In the genomic region with DNA sequence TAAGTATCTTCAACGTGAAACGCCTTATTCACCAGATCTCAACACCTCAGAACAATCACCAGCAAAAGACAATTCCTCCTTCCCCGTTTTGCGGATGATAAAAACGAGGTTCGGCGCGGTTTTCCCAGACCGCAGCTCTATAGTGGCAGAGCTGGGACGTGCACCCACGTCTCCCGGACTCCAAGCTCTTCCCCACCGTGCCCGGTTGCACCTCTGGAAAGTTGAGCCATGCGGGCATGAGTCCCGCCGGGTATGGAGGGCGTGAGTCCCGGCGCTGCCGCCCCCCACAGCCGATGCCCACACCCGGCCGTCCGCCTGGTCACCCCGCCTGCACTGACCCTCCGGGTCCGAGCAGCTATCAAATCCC, we compare ENCODE assay signal across 8 mouse cellular contexts. TPM values are rescaled to one million over a fixed set of nuclear protein-coding genes. Genes with fewer than 3 reads are reported as not detected.
DNase-seq lines count a peak whose midpoint lies in the region; ATAC-seq and TF ChIP-seq lines count a peak whose summit lies in the region.

No protein-coding gene starts in this region.

- H3K4me1 ChIP-seq in lung, embryonic 14.5 days (ENCODE audit: insufficient read depth), result peaks cover 27% of the 10 kb centered on the region
- H3K4me1 ChIP-seq in intestine, embryonic 14.5 days (replicated peaks; ENCODE audit: control insufficient read depth, insufficient read depth, low read length), result peaks cover 20% of the 10 kb centered on the region
- H3K4me1 ChIP-seq in neural tube, embryonic 14.5 days (ENCODE audit: control insufficient read depth, insufficient read depth, low read length), result peaks cover 11% of the 10 kb centered on the region; the same call in 1 of the 2 replicates

- TF ChIP-seq CTCF in lung, embryonic 14.5 days (IDR thresholded peaks at IDR 0.05; ENCODE audit: low read depth), result no peak; the same call in 1 of the 2 replicates

- H3K4me2 ChIP-seq in lung, embryonic 14.5 days, result peak overlapping the region; percentile 80
- peak overlapping the region; percentile 93 for H3K4me2 ChIP-seq in intestine, embryonic 14.5 days (ENCODE audit: low read length)
- peak overlapping the region; percentile 79 for H3K4me2 ChIP-seq in neural tube, embryonic 14.5 days (ENCODE audit: low read depth, low read length)

- 0 out of 2 replicates have a peak, but pooled peaks cover 3% of the 10 kb centered on the region for H3K36me3 ChIP-seq in lung, embryonic 14.5 days (ENCODE audit: insufficient read depth)
- no peaks in the 10 kb centered on the region for H3K36me3 ChIP-seq in intestine, embryonic 14.5 days (ENCODE audit: control insufficient read depth, insufficient read depth, low read length)
- H3K36me3 ChIP-seq in neural tube, embryonic 14.5 days (ENCODE audit: control insufficient read depth, insufficient read depth, low read length), result no peaks in the 10 kb centered on the region

- H3K9me3 ChIP-seq in lung, embryonic 14.5 days (ENCODE audit: low read depth, low read length), result no peaks in the 10 kb centered on the region
- no peaks in the 10 kb centered on the region for H3K9me3 ChIP-seq in intestine, embryonic 14.5 days (ENCODE audit: control insufficient read depth, low read length)
- H3K9me3 ChIP-seq in neural tube, embryonic 14.5 days (ENCODE audit: control insufficient read depth, low read length), result no peaks in the 10 kb centered on the region

- no peak overlapping the region for H3K27ac ChIP-seq in lung, embryonic 14.5 days (ENCODE audit: low read depth)
- H3K27ac ChIP-seq in intestine, embryonic 14.5 days (ENCODE audit: low read depth), result 0 out of 2 replicates have a peak overlapping the region, but pooled peaks have one; percentile 43
- H3K27ac ChIP-seq in neural tube, embryonic 14.5 days (ENCODE audit: low read depth, low read length), result peak overlapping the region; percentile 75

- peak overlapping the region; percentile 87 for H3K4me3 ChIP-seq in lung, embryonic 14.5 days (ENCODE audit: low read depth, low read length)
- peak overlapping the region; percentile 82 for H3K4me3 ChIP-seq in intestine, embryonic 14.5 days (ENCODE audit: low read depth, low read length)
- peak overlapping the region; percentile 95 for H3K4me3 ChIP-seq in neural tube, embryonic 14.5 days (ENCODE audit: low read depth, low read length)

- ATAC-seq in lung, embryonic 14.5 days (ENCODE audit: insufficient read depth), result no peak; the same call in 1 of the 2 replicates
- no peak for ATAC-seq in intestine, embryonic 14.5 days (replicated peaks; ENCODE audit: low FRiP score, low TSS enrichment, low read depth)
- ATAC-seq in neural tube, embryonic 14.5 days (ENCODE audit: low read depth), result peak; percentile 50

- H3K9ac ChIP-seq in lung, embryonic 14.5 days, result peak overlapping the region; percentile 83
- peak overlapping the region; percentile 75 for H3K9ac ChIP-seq in intestine, embryonic 14.5 days (ENCODE audit: low read length)
- peak overlapping the region; percentile 61 for H3K9ac ChIP-seq in neural tube, embryonic 14.5 days (replicated peaks; ENCODE audit: low read depth, low read length)

- 0% methylated on average over 28 of the region's 28 CpGs for WGBS in lung, embryonic 14.5 days
- under 1% methylated on average over 28 of the region's 28 CpGs for WGBS in intestine, embryonic 14.5 days
- under 1% methylated on average over 27 of the region's 28 CpGs for WGBS in neural tube, embryonic 14.5 days

- H3K27me3 ChIP-seq in lung, embryonic 14.5 days (ENCODE audit: insufficient read depth, low read length), result no peaks in the 10 kb centered on the region
- no peaks in the 10 kb centered on the region for H3K27me3 ChIP-seq in intestine, embryonic 14.5 days (replicated peaks; ENCODE audit: control insufficient read depth, insufficient read depth, low read length)
- no peaks in the 10 kb centered on the region for H3K27me3 ChIP-seq in neural tube, embryonic 14.5 days (ENCODE audit: control insufficient read depth, insufficient read depth, low read length)

- DNase-seq in lung, embryonic 14.5 days, result peak; percentile 36
- no peak for DNase-seq in lung, postnatal 25 days (ENCODE audit: low spot score)
- DNase-seq in c-Kit-negative CD71-positive TER-119-positive erythroid progenitor cells, embryonic 14.5 days (ENCODE audit: low read depth, low spot score), result peak; percentile 13
- no peak for DNase-seq in intestine, embryonic 14.5 days (ENCODE audit: low spot score)
- DNase-seq in thymus, postnatal 25 days, result no peak
- no peak for DNase-seq in frontal cortex, adult 2 months (ENCODE audit: extremely low spot score in 1 of 2, low spot score in 1 of 2)
- DNase-seq in adrenal gland, adult 18-20 months (ENCODE audit: low spot score in 2 of 2), result no peak

RNA-seq across cellular contexts. Expression of a gene that starts 0.4 kb away (rescaled TPM):
- 20.2 and 20.4 TPM in 2 replicates for polyA plus RNA-seq in lung, embryonic 14.5 days (2014; fragmentation: Nextera tagmentation; extraction: Ambion mirVana)
- 17.0 and 22.5 TPM in 2 replicates for polyA plus RNA-seq in intestine, embryonic 14.5 days (2014; fragmentation: Nextera tagmentation; extraction: Ambion mirVana)
- polyA plus RNA-seq in neural tube, embryonic 14.5 days (2014; fragmentation: Nextera tagmentation; extraction: Ambion mirVana), result 13.5 and 22.1 TPM in 2 replicates
- 38.2 and 41.4 TPM in 2 replicates for polyA plus RNA-seq in frontal cortex, adult 2 months (2012; rRNA removed)
- total RNA-seq in adrenal gland, adult 18-20 months (2021), result 10 to 100 TPM; 23.5 to 42.5 TPM

Comparison
In these comparisons a context has a peak if more than half of its experiments do, and no peak if none do; other contexts are left out.
1. DNase-seq: peak in lung, embryonic 14.5 days (single experiment) and c-Kit-negative CD71-positive TER-119-positive erythroid progenitor cells, embryonic 14.5 days (single experiment); none in lung, postnatal 25 days (single experiment), intestine, embryonic 14.5 days (single experiment), thymus, postnatal 25 days (single experiment), frontal cortex, adult 2 months (0 of 2) and adrenal gland, adult 18-20 months (0 of 2).
2. Peak in every context shown above with its lines, with median percentiles within 50 percentile points of each other: H3K4me2 ChIP-seq, H3K4me3 ChIP-seq and H3K9ac ChIP-seq.